Comparison of ENCODE assay signal across 8 mouse cellular contexts in genomic region chr2:135578135-135578534, GRCm38 (mm10).
A peak's percentile ranks its signal among the peaks of the same experiment; 100 is the strongest.
DNase-seq lines count a peak whose midpoint lies in the region; ATAC-seq and TF ChIP-seq lines count a peak whose summit lies in the region.

No protein-coding gene starts in this region.

- H3K27ac ChIP-seq in forebrain, embryonic 16.5 days (ENCODE audit: low read length), result no peak overlapping the region
- H3K27ac ChIP-seq in forebrain, embryonic 15.5 days (replicated peaks), result no peak overlapping the region
- no peak overlapping the region for H3K27ac ChIP-seq in hindbrain, embryonic 16.5 days (ENCODE audit: low read depth, low read length)

- DNase-seq in lung, adult 18-20 months, result peak; percentile 39 to 55
- no peak for DNase-seq in lung, adult 2 months
- DNase-seq in lung, postnatal 36 days, result peak; percentile 70
- no peak for DNase-seq in adrenal gland, postnatal 25 days
- DNase-seq in right cerebral cortex, postnatal 25 days, result no peak

- no peaks in the 10 kb centered on the region for H3K9me3 ChIP-seq in forebrain, embryonic 16.5 days (ENCODE audit: control insufficient read depth, low read length)
- H3K9me3 ChIP-seq in forebrain, embryonic 15.5 days, result no peaks in the 10 kb centered on the region
- H3K9me3 ChIP-seq in hindbrain, embryonic 16.5 days (ENCODE audit: control insufficient read depth, low read length), result no peaks in the 10 kb centered on the region

- H3K4me2 ChIP-seq in forebrain, embryonic 16.5 days (ENCODE audit: low read length), result no peak overlapping the region
- H3K4me2 ChIP-seq in forebrain, embryonic 15.5 days (replicated peaks), result no peak overlapping the region
- no peak overlapping the region for H3K4me2 ChIP-seq in hindbrain, embryonic 16.5 days (ENCODE audit: low read length)

- H3K4me3 ChIP-seq in forebrain, embryonic 16.5 days (replicated peaks; ENCODE audit: low read length), result no peak overlapping the region
- H3K4me3 ChIP-seq in forebrain, embryonic 15.5 days, result no peak overlapping the region
- H3K4me3 ChIP-seq in lung, adult 2 months (replicated peaks; ENCODE audit: extremely low read depth, low read depth, low read length), result no peak overlapping the region
- no peak overlapping the region for H3K4me3 ChIP-seq in hindbrain, embryonic 16.5 days (ENCODE audit: low read length)

- no peak overlapping the region for H3K9ac ChIP-seq in forebrain, embryonic 16.5 days (replicated peaks; ENCODE audit: low read depth, low read length)
- no peak overlapping the region for H3K9ac ChIP-seq in forebrain, embryonic 15.5 days (replicated peaks)
- H3K9ac ChIP-seq in hindbrain, embryonic 16.5 days (ENCODE audit: low read depth, low read length), result no peak overlapping the region

- 34% methylated on average over 5 of the region's 5 CpGs for WGBS in forebrain, embryonic 16.5 days
- WGBS in forebrain, embryonic 15.5 days, result 36% methylated on average over 5 of the region's 5 CpGs
- whole genome bisulfite sequencing in lung, adult 2 months, result 17% methylated on average over 5 of the region's 5 CpGs
- WGBS in hindbrain, embryonic 16.5 days, result 34% methylated on average over 5 of the region's 5 CpGs

- peak; percentile 69; the same call in 1 of the 2 replicates for ATAC-seq in forebrain, embryonic 16.5 days
- ATAC-seq in forebrain, embryonic 15.5 days (replicated peaks), result no peak; the same call in 1 of the 2 replicates
- ATAC-seq in hindbrain, embryonic 16.5 days, result peak; percentile 92

- TF ChIP-seq CTCF in lung, adult 2 months (IDR thresholded peaks at IDR 0.05; ENCODE audit: insufficient read depth, low read length), result no peak

- TF ChIP-seq POLR2A in lung, adult 2 months (IDR thresholded peaks at IDR 0.05; ENCODE audit: borderline replicate concordance, extremely low read depth, low read depth, low read length), result no peak

- H3K27me3 ChIP-seq in forebrain, embryonic 16.5 days (replicated peaks; ENCODE audit: control insufficient read depth, insufficient read depth, low read length), result no peaks in the 10 kb centered on the region
- H3K27me3 ChIP-seq in forebrain, embryonic 15.5 days, result no peaks in the 10 kb centered on the region
- H3K27me3 ChIP-seq in hindbrain, embryonic 16.5 days (replicated peaks; ENCODE audit: control insufficient read depth, insufficient read depth, low read length), result no peaks in the 10 kb centered on the region

- H3K36me3 ChIP-seq in forebrain, embryonic 16.5 days (ENCODE audit: control insufficient read depth, insufficient read depth), result no peaks in the 10 kb centered on the region
- no peaks in the 10 kb centered on the region for H3K36me3 ChIP-seq in forebrain, embryonic 15.5 days
- H3K36me3 ChIP-seq in hindbrain, embryonic 16.5 days (ENCODE audit: control insufficient read depth, insufficient read depth, low read length), result no peaks in the 10 kb centered on the region

- peaks cover 5% of the 10 kb centered on the region for H3K4me1 ChIP-seq in forebrain, embryonic 16.5 days (replicated peaks; ENCODE audit: control insufficient read depth, insufficient read depth, low read length)
- H3K4me1 ChIP-seq in forebrain, embryonic 15.5 days, result 0 out of 2 replicates have a peak, but pooled peaks cover 5% of the 10 kb centered on the region
- H3K4me1 ChIP-seq in lung, adult 2 months (ENCODE audit: control insufficient read depth, insufficient read depth, low read length), result peaks cover 4% of the 10 kb centered on the region; the same call in 1 of the 2 replicates
- peaks cover 3% of the 10 kb centered on the region; the same call in 1 of the 2 replicates for H3K4me1 ChIP-seq in hindbrain, embryonic 16.5 days (ENCODE audit: control insufficient read depth, insufficient read depth, low read depth, low read length)

Comparison
In these comparisons a context has a peak if more than half of its experiments do, and no peak if none do; other contexts are left out.
1. DNase-seq: peak in lung, adult 18-20 months (2 of 2) and lung, postnatal 36 days (single experiment); none in lung, adult 2 months (single experiment), adrenal gland, postnatal 25 days (single experiment) and right cerebral cortex, postnatal 25 days (single experiment).